Mouse (Mus musculus) retina, adult 2 months (tissue): Measurements from ENCODE around the gene Hhipl2.
"Not testable (repeated sequence)": the region's sequence is repeated elsewhere in the genome, so short reads cannot be mapped to it uniquely, and the experiment has no call there.

Source experiments
- DNase-seq: peaks from one replicate; pipeline ENCODE4 v3.0.0-alpha.2; 2012; ENCODE audit warnings: low read depth, low spot score

Gene Hhipl2

GRCm38 (mm10) chr1:183417873-183418272 lies at the start of gene Hhipl2:
Hhipl2 (plus strand) TSS chr1:183418215.
- DNase-seq, result no peak

DNA sequence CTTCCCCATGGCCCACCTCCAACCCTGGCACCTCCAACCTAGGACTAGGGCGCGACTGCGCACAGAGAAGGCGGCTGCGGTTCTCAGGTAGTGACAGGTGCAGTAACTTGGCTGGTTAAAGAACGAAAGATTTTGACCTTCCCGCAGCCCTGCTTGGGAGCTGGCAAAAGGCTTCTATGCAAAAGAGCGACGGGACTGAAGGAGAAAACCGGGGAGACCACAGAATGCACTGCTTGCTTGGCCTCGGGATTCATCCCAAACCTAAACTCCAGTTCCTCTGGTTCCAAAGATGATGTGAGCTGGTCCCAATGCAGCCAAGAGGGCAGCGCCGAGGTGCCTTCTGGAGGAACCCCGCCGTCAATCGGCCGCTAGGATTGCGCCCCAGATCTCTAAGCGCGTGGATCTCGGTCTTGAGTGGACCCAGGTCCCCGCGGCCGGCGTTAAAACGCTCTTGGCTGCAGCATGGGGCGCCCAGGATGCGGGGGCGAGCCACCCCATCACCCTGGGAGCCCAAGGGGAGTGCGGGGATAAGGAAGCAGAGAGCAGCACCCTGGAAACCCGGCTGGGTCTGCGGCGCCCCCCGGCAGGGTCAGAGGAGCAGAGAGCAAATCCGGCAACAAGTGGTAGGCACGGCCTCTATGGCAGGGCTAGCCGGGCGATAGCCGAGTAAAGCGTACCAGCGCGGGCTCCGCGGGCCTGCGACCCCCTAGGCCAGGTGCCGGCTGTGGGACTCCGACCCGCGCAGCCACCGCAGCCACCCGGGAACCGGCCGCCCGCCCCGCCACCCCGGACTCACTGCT lies 49.2 kb upstream of the Hhipl2 start:
- no peak for DNase-seq

GRCm38 (mm10) chr1:183369427-183370014 lies 48.5 kb upstream of the Hhipl2 start, which contains the start of gene Mia3:
Mia3 (minus strand) TSS chr1:183369553.
- DNase-seq, result peak; percentile 75

DNA sequence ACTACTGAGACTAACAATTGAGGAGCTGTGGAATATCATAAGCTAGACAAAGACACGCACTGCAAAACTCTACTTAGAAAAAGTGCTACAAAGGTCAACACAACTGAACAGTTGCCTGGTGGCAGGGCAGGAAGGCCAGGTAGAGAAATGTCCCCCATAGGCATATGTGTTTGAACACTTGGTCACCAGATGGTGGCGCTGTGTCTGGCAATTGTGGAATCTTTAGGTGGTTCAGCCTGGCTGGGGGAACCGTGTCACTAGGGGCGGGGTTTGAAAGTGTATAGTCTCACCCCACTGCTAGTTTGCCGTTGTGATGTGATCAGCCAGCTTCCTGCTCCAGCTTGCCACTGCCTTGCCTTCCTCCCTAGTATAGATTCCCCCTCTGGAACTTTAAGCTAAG lies 43.3 kb upstream of the Hhipl2 start:
- no peak for DNase-seq

DNA sequence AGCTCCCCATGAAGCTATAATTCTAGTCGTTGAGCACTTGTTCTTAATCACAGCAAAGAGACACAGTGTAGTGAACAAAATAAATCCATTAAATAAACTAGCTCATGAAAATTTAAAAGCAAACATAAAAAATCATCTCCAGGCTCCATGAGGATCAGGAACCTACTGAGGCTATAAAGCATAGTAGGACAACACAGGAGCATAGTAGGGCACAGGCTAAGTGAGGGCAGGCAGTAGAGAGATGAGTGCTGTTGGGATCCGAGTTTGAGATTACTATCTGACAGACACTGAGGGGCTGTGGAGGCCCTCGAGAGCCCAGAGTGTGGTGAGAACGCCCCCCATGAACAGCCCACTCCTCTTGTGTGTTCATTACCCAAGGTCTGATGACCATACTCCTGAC lies 41.0 kb upstream of the Hhipl2 start:
- no peak for DNase-seq

DNA sequence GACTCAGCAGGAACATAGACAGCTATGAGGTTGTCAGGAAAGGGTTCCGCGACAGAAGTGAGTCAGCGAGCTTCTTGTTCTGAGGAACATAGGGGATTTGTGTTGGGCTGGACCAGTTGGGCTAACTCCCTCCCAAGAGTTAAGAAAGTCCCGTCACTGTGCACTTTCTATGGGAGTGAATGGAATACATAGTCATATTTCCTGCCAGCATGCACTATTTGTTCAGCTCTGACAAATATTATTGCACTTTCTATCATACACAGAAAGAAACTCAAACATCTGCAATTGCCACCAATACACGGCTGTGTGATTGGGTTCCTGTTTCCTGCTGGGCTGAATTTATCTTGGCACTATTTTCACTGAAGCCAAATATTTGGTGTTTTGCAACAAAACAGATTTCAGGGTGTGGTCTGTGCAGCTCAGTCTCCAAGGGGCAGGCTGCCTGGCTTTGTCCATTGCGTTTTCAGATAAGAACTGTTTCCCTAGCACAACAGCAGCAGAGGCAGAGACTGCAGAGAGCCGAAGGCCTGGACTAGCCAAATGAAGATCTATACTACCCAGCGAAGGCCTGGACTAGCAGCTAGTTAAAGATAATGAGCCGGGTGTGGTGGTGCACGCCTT lies 39.6 kb upstream of the Hhipl2 start:
- DNase-seq, result no peak

GRCm38 (mm10) chr1:183379376-183379775 lies 38.6 kb upstream of the Hhipl2 start:
- not testable (repeated sequence) for DNase-seq

DNA sequence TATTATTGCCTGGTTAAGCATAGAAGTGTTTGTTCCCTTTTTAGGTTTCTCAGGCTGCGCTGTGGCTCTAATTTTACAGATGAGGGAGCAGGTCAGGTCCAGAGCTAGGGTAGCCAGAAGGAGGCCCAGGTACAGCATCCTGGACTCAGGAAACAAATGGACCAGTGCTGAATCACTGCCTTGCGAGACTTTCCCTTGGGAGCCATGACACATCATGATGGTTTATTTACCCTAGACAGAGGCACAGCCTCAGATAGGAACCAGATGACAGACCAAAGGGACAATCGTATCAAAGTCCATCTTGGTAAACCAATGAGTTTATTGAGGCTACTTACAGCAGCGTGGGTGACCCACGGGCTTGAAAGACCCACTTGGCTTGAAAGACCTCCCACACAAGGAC lies 36.2 kb upstream of the Hhipl2 start:
- no peak for DNase-seq

GRCm38 (mm10) chr1:183382621-183383020 lies 35.4 kb upstream of the Hhipl2 start:
- DNase-seq, result no peak

DNA sequence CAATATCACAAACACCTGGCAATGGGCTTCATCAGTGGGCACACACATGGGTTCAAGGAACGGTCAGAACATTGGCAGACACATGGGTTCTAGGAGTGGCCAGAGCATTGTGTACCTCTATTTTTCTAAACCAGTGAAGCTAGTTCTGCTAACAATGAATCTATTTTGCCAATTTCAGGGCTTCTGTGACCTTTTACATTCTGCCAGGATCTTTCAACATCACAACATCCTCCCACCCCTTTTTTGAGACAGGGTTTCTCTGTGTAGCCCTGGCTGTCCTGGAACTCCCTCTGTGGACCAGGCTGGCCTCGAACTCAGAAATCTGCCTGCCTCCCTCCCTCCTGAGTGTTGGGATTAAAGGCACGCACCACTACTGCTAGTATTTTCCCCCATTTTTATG lies 30.6 kb upstream of the Hhipl2 start:
- not testable (repeated sequence) for DNase-seq

DNA sequence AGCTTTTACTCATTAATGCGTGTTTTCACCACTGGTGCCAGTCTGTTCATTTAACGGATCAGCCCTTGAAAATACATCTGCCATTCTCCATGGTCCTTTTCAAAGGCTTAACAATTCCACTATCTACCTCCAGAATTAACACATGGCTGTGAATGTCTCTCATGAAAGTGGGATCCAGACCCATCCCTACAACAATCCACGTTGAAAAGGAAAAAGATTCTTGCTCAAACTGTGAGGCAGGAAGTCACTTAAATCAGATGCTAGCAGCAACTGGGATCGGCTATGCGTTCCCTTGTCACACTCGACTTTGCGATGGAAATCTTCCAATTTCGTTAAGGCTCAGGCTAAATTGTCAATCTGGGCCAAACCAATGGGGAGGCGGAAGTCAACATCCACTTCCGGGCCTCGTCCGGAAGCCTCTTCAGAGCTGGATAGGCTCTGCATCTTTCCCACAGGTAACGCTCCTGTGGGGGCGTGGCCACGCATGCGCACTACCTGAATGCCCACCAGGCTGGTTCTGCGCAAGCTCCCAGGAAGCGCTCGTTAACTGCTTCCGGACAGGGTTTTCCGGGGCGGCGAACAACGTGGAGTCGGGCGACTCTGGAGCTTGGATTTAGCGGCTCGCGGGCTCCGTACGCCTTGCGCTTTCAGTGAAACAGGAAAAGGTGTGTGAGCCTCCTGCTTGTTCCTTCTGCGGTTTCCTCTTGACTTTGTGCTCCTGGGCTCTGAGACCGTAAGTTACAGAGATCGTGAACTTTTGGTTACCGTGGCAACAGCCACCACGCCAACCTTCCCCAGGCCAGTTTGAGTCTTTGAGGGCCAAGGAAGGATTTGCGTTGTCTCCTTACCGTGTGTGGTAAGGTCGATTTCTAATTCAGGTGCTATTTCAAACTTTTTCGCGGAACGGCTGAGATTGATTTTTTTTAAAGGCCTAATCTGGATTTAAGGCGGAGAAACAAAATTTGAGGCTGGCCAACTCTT lies 29.3 kb upstream of the Hhipl2 start, which contains the start of gene Taf1a:
Gene Taf1a (plus strand): TSS at position 556 of the 981 bp plus-strand sequence.
- DNase-seq, result peak; percentile 92

DNA sequence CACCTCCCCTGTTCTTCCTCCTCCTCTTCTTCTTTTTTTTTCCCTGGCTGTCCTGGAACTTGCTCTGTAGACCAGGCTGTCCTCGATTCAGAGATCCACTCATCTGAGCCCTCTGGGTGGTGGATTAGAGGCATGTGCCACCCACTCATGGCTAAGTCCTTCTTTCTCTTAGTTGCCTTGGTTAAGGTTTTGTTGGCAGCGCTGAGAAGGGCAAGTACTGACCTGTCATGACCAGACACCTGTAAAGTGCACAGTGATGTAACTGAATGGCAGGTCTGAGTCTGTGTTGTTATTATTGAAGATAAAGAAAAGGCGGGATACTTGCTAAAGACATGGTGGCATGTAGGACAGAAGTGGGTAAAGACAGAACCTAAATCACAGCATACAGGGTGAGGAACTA lies 14.6 kb upstream of the Hhipl2 start:
- no peak for DNase-seq

DNA sequence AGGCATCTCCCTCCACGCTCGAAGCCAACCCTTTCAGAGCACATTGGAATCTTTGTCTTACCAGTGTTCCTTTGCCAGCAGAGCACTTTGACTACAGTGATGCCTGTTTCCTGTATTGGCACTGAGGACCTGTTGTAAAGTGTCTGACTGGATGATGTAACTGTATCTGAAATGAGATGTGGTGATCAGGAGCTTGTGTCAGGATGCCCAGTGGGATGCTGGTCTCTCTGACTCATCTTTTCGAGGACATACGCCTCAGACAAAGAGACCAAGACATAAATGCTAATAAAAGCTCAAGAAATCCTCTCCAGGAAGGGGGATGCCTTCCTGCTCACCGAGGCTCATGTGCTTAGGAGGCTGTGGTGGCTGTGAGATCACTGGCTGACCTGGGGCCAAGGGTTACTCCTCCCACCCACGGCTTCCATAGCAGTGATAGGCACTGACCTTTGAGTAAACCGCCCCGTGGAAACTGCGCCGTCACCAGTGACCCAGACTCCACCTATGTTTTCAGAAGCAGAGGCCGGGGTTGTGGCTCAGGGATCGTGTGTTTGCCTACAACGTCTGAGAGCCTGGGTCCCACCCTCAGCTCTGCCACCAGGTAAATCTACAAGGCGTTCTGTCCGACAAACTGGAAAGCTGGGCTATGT lies 3.8 kb upstream of the Hhipl2 start:
- no peak for DNase-seq

- no peak for DNase-seq
Measured at GRCm38 (mm10) chr1:183419741-183420140, 1.7 kb downstream of the Hhipl2 start.

- DNase-seq, result no peak
Measured at GRCm38 (mm10) chr1:183420296-183420695, 2.3 kb downstream of the Hhipl2 start.

DNA sequence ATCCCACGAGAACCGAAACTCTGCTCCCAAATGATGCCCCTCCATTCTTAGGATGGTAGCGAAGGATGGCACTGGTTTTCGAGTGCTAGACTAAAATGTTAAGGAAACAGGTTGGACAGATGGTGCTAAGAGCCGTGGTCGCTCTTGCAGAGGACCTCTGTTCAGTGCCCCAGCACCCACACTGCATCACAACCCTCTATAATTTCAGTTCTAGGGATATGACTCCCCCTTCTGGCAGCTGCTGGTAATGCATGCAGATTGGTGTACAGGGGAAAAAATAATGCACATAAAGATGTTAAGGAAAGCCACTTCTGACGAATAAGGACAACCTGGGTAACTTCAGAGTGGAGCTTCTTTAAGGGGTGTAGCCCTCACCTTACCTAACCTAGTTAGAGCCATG lies 6.1 kb downstream of the Hhipl2 start:
- DNase-seq, result no peak

DNA sequence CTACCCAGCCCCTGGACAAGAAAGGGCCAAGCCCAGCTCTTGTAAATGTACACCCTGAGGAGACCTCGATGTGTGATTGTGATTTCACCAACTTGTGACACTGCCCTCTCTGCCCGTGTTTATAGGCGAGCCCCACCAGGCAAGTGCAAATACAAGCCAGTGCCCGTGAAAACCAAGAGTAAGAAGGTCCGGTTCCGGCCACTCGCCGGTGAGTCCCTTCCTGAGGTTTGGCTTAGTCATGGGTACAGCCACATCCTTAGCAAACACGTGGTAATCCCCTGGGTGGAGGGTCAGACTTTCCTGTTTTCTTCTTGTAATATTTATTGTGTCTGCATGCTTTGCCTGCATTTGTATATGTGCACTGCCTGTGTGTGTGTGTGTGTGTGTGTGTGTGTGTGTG lies 16.9 kb downstream of the Hhipl2 start:
- DNase-seq, result no peak

DNA sequence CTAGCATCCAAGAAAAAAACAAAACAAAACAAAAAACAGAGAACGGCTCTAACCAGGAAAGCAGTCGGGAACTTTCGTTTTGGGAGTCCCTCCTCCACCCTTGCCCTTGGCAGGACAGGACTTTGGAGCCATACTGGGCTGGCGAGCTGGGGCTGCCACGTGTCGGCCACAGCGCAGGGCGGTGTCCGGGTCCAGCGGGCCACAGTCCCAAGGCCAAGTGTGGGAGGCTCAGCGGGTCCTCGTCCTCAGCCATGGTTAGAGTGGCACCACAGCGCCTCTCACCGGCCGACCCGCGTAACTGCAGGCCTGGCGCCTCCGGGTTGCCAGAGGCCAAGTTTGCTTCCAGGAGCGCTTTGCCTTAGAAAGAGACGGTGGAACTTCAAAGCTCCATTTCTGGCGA lies 21.0 kb downstream of the Hhipl2 start:
- DNase-seq, result no peak

DNA sequence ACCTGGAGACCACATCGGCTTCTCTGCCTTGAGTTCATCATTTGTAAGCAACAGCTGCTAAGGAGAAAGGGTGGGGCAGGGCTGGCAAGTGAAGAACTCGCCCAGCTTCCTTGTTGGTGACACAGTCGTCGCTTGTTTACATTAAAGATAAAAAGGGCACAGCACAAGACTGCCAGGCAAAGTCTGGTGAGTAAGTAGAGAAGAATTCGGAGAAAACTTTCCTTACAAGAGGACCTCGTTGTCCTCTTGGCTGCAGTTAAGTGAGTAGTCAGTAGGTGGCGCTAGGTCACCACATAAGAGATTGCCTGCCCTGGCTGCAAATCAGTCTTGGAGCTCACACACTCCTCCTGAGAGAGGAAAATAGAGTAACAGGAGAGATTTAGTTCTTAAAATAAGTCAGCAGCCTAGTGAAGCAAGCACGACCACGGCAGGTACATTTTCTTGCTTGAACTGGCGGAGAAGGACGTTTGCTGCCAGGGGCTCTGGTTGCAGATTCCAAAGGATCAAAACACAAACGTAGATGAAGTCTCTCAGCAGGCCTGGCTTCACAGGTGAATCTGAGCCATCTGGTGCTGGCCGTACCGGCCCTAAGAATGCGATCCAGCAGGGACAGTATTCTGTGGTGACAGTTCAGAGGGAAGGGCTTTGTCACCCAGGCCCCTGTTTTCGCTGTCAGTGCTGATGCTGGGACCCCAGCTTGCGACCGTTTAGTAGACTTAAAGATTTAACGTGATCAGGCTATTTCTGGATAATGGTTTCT lies 24.2 kb downstream of the Hhipl2 start:
- peak; percentile 50 for DNase-seq

DNA sequence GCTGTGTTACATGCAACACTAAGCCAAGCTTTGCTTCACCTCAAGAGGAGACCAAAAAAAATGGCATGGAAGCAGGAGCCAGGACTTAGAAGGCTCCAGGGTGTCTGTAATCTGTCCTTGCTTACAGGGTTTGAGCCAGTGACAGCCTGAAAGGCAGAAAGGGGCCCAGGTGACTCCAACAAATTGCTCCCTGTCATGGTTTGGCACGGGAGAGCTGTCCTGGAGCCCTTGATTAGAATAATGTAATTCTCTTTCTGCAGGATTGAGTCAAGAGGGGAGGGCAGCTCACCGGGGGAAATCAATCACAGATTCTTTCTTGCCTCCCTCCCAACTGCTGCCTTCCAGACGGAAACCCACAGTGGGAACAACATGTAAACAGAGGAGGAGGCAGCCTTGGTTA lies 35.1 kb downstream of the Hhipl2 start:
- DNase-seq, result no peak
